Mouse (Mus musculus): ENCODE measurements around the gene Rab3il1.

- TF ChIP-seq CTCF (IDR thresholded peaks at IDR 0.05; ENCODE audit: insufficient read depth, low read depth, low read length) = no peak
- TF ChIP-seq POLR2A (IDR thresholded peaks at IDR 0.05; ENCODE audit: insufficient read depth, low read depth, low read length) = no peak
Measured at GRCm38 (mm10) chr19:9989171-9989883, 12.1 kb upstream of the Rab3il1 start.

Data from olfactory bulb, adult 2 months (tissue).